27 mouse cellular contexts compared by ENCODE assay signal in genomic region chr7:122226744-122227143, GRCm38 (mm10). TPM values are rescaled to one million over a fixed set of nuclear protein-coding genes. Genes with fewer than 3 reads are reported as not detected.
DNase-seq lines count a peak whose midpoint lies in the region; ATAC-seq lines count a peak whose summit lies in the region.
"Had no signal": no experiment of that assay in that cellular context is flagged by ENCODE, and none has a peak within 500 bp of the region (broad histone marks: within the 10 kb centered on the region; RNA-seq: fewer than 3 reads in every experiment).

No protein-coding gene starts in this region.

- WGBS in intestine, embryonic 16.5 days = 75% methylated on average over 4 of the region's 4 CpGs

- DNase-seq in Muller cell, postnatal 12 days (ENCODE audit: inconsistent ontology term) = no peak
- no peak for DNase-seq in MN1 (ENCODE audit: low spot score)
- no peak for DNase-seq in frontal cortex, postnatal 10 days (ENCODE audit: low spot score in 2 of 2)
- DNase-seq: adrenal gland, adult 2 months; adrenal gland, postnatal 10 days; adrenal gland, postnatal 25 days; cerebellum, adult 11 months; cerebellum, adult 18-20 months; cerebellum, adult 8-10 months; cerebellum, adult 9-11 months; cerebellum, postnatal 14 days; cerebellum, postnatal 36 days; embryo, embryonic 11 days had no signal

- H3K4me1 ChIP-seq in intestine, embryonic 16.5 days (ENCODE audit: control insufficient read depth, insufficient read depth, low read length) = 0 out of 2 replicates have a peak, but pooled peaks cover 4% of the 10 kb centered on the region
- H3K4me1 ChIP-seq: embryonic facial prominence, embryonic 13.5 days; embryonic facial prominence, embryonic 15.5 days; forebrain, embryonic 10.5 days; forebrain, embryonic 12.5 days had no signal

- no peaks in the 10 kb centered on the region for H3K36me3 ChIP-seq in intestine, embryonic 16.5 days (ENCODE audit: control insufficient read depth, insufficient read depth, low read length)
- H3K36me3 ChIP-seq: embryonic facial prominence, embryonic 13.5 days; embryonic facial prominence, embryonic 15.5 days; forebrain, embryonic 10.5 days; forebrain, embryonic 12.5 days had no signal

- H3K9me3 ChIP-seq in intestine, embryonic 16.5 days (ENCODE audit: control insufficient read depth, low read length) = no peaks in the 10 kb centered on the region
- H3K9me3 ChIP-seq: embryonic facial prominence, embryonic 13.5 days; embryonic facial prominence, embryonic 15.5 days; forebrain, embryonic 10.5 days; forebrain, embryonic 12.5 days had no signal

- H3K9ac ChIP-seq in intestine, embryonic 16.5 days (ENCODE audit: low read depth, low read length) = no peak overlapping the region
- H3K9ac ChIP-seq: embryonic facial prominence, embryonic 13.5 days; embryonic facial prominence, embryonic 15.5 days; forebrain, embryonic 12.5 days had no signal

- H3K4me3 ChIP-seq in intestine, embryonic 16.5 days (ENCODE audit: low read length) = no peak overlapping the region
- H3K4me3 ChIP-seq: embryonic facial prominence, embryonic 13.5 days; embryonic facial prominence, embryonic 15.5 days; erythroblast, embryonic 14.5 days; forebrain, embryonic 10.5 days; forebrain, embryonic 12.5 days had no signal

- H3K4me2 ChIP-seq in intestine, embryonic 16.5 days (ENCODE audit: low read depth, low read length) = peak overlapping the region; percentile 24; the same call in 1 of the 2 replicates
- H3K4me2 ChIP-seq: embryonic facial prominence, embryonic 13.5 days; embryonic facial prominence, embryonic 15.5 days; forebrain, embryonic 12.5 days had no signal

- peak overlapping the region; percentile 82 for H3K27ac ChIP-seq in intestine, embryonic 16.5 days (ENCODE audit: low read length)
- H3K27ac ChIP-seq: embryonic facial prominence, embryonic 13.5 days; embryonic facial prominence, embryonic 15.5 days; forebrain, embryonic 10.5 days; forebrain, embryonic 12.5 days had no signal

- ATAC-seq in intestine, embryonic 16.5 days = peak; percentile 63
- ATAC-seq in megakaryocyte-erythroid progenitor cell, adult 5-6 weeks (replicated peaks; ENCODE audit: low FRiP score, low TSS enrichment, poor library complexity, severe bottlenecking) = 0 out of 2 replicates have a peak, but pooled peaks have one; percentile 21
- ATAC-seq: forebrain, embryonic 14.5 days; forebrain, embryonic 16.5 days had no signal

- H3K27me3 ChIP-seq in intestine, embryonic 16.5 days (replicated peaks; ENCODE audit: control insufficient read depth, insufficient read depth, low read length) = no peaks in the 10 kb centered on the region
- H3K27me3 ChIP-seq: embryonic facial prominence, embryonic 13.5 days; embryonic facial prominence, embryonic 15.5 days; forebrain, embryonic 12.5 days had no signal

RNA-seq across cellular contexts. Expression of gene Chp2, which starts 7.4 kb away (rescaled TPM):
- polyA plus RNA-seq in intestine, embryonic 16.5 days (2015; fragmentation: Nextera tagmentation; extraction: Ambion mirVana) = 9.6 and 10.1 TPM in 2 replicates
- not detected in 2 replicates for total RNA-seq in megakaryocyte-erythroid progenitor cell, adult 5-6 weeks (2014; fragmentation: Nextera tagmentation)
- not detected in 2 replicates for total RNA-seq in megakaryocyte-erythroid progenitor cell, adult 5-6 weeks (2017)
- total RNA-seq: common myeloid progenitor, adult 5-6 weeks; ES-E14; MEL had no signal
- polyA plus RNA-seq: C2C12; embryonic facial prominence, embryonic 11.5 days; embryonic facial prominence, embryonic 13.5 days; erythroblast, embryonic 14.5 days; forebrain, embryonic 10.5 days had no signal

RNA-seq across cellular contexts. Expression of gene Ern2, which starts 40.7 kb away (rescaled TPM):
- polyA plus RNA-seq in intestine, embryonic 16.5 days (2015; fragmentation: Nextera tagmentation; extraction: Ambion mirVana) = 8.5 and 9.4 TPM in 2 replicates
- total RNA-seq in megakaryocyte-erythroid progenitor cell, adult 5-6 weeks (2014; fragmentation: Nextera tagmentation) = not detected in 2 replicates
- total RNA-seq in megakaryocyte-erythroid progenitor cell, adult 5-6 weeks (2017) = not detected in 2 replicates
- total RNA-seq: common myeloid progenitor, adult 5-6 weeks; ES-E14; MEL had no signal
- polyA plus RNA-seq: C2C12; embryonic facial prominence, embryonic 11.5 days; embryonic facial prominence, embryonic 13.5 days; embryonic facial prominence, embryonic 15.5 days; erythroblast, embryonic 14.5 days; forebrain, embryonic 10.5 days had no signal
